Mouse (Mus musculus) lung, postnatal 0 days (tissue): ENCODE measurements around the gene Rps6ka1.

ENCODE experiments used
- CTCF ChIP-seq: IDR thresholded peaks from 2 replicates; pipeline ENCODE4 v1.5.1; 2016; ENCODE audit warnings: antibody characterized with exemption, mild to moderate bottlenecking
- EP300 ChIP-seq: IDR thresholded peaks from 2 replicates; pipeline ENCODE4 v1.6.1; 2016; ENCODE audit warnings: antibody characterized with exemption, mild to moderate bottlenecking, control low read depth

GRCm38 (mm10) chr4:133931349-133931748 lies 43.8 kb upstream of the Rps6ka1 start:
- peak; percentile 71 for TF ChIP-seq CTCF
- no peak for TF ChIP-seq EP300
